In genomic region chr10:52384823-52385610, GRCm38 (mm10) we compare ENCODE assay signal across 9 mouse cellular contexts. TPM values are rescaled to one million over a fixed set of nuclear protein-coding genes. Genes with fewer than 3 reads are reported as not detected.
A peak's percentile ranks its signal among the peaks of the same experiment; 100 is the strongest.
DNase-seq lines count a peak whose midpoint lies in the region; ATAC-seq lines count a peak whose summit lies in the region.
"Had no signal": no experiment of that assay in that cellular context is flagged by ENCODE, and none has a peak within 500 bp of the region (broad histone marks: within the 10 kb centered on the region; RNA-seq: fewer than 3 reads in every experiment).

No protein-coding gene starts in this region.

- no peak overlapping the region for H3K9ac ChIP-seq in intestine, embryonic 14.5 days (ENCODE audit: low read length)
- no peak overlapping the region for H3K9ac ChIP-seq in intestine, embryonic 16.5 days (ENCODE audit: low read depth, low read length)
- H3K9ac ChIP-seq: liver, embryonic 13.5 days had no signal

- no peak overlapping the region for H3K4me3 ChIP-seq in intestine, embryonic 14.5 days (ENCODE audit: low read depth, low read length)
- H3K4me3 ChIP-seq in intestine, embryonic 16.5 days (ENCODE audit: low read length): no peak overlapping the region
- H3K4me3 ChIP-seq: liver, embryonic 13.5 days had no signal

- no peaks in the 10 kb centered on the region for H3K9me3 ChIP-seq in intestine, embryonic 14.5 days (ENCODE audit: control insufficient read depth, low read length)
- H3K9me3 ChIP-seq in intestine, embryonic 16.5 days (ENCODE audit: control insufficient read depth, low read length): no peaks in the 10 kb centered on the region
- H3K9me3 ChIP-seq: liver, embryonic 13.5 days had no signal

- no peaks in the 10 kb centered on the region for H3K36me3 ChIP-seq in intestine, embryonic 14.5 days (ENCODE audit: control insufficient read depth, insufficient read depth, low read length)
- H3K36me3 ChIP-seq in intestine, embryonic 16.5 days (ENCODE audit: control insufficient read depth, insufficient read depth, low read length): no peaks in the 10 kb centered on the region
- H3K36me3 ChIP-seq: liver, embryonic 13.5 days had no signal

- H3K4me1 ChIP-seq in intestine, embryonic 14.5 days (replicated peaks; ENCODE audit: control insufficient read depth, insufficient read depth, low read length): 0 out of 2 replicates have a peak, but pooled peaks cover 9% of the 10 kb centered on the region
- peaks cover 5% of the 10 kb centered on the region; the same call in 1 of the 2 replicates for H3K4me1 ChIP-seq in intestine, embryonic 16.5 days (ENCODE audit: control insufficient read depth, insufficient read depth, low read length)

- WGBS in intestine, embryonic 14.5 days: 53% methylated on average over 8 of the region's 8 CpGs
- 46% methylated on average over 8 of the region's 8 CpGs for WGBS in intestine, embryonic 16.5 days

- H3K27me3 ChIP-seq in intestine, embryonic 14.5 days (replicated peaks; ENCODE audit: control insufficient read depth, insufficient read depth, low read length): no peaks in the 10 kb centered on the region
- H3K27me3 ChIP-seq in intestine, embryonic 16.5 days (replicated peaks; ENCODE audit: control insufficient read depth, insufficient read depth, low read length): no peaks in the 10 kb centered on the region

- H3K4me2 ChIP-seq in intestine, embryonic 14.5 days (ENCODE audit: low read length): no peak overlapping the region
- no peak overlapping the region for H3K4me2 ChIP-seq in intestine, embryonic 16.5 days (ENCODE audit: low read depth, low read length)
- H3K4me2 ChIP-seq: liver, embryonic 13.5 days had no signal

- DNase-seq in intestine, embryonic 14.5 days (ENCODE audit: low spot score): peak; percentile 62
- peak; percentile 66 to 68 for DNase-seq in B cell, adult 2 months
- peak; percentile 20 to 41 for DNase-seq in adrenal gland, adult 18-20 months (ENCODE audit: low spot score in 2 of 2)
- peak; percentile 78 for DNase-seq in embryo, embryonic 10.5 days (ENCODE audit: low spot score)
- peak; percentile 50 to 52 for DNase-seq in kidney, adult 8-10 months
- DNase-seq in lung, adult 18-20 months: peak; percentile 26 to 50
- DNase-seq in thymus, postnatal 25 days: peak; percentile 38
- DNase-seq: liver, embryonic 13.5 days had no signal

- H3K27ac ChIP-seq in intestine, embryonic 14.5 days (ENCODE audit: low read depth): no peak overlapping the region
- no peak overlapping the region for H3K27ac ChIP-seq in intestine, embryonic 16.5 days (ENCODE audit: low read length)
- H3K27ac ChIP-seq: liver, embryonic 13.5 days had no signal

- no peak for ATAC-seq in intestine, embryonic 14.5 days (replicated peaks; ENCODE audit: low FRiP score, low TSS enrichment, low read depth)
- no peak for ATAC-seq in intestine, embryonic 16.5 days

RNA-seq across cellular contexts. Expression of gene Gopc, which starts 3.1 kb away (rescaled TPM):
- polyA plus RNA-seq in intestine, embryonic 14.5 days (2014; fragmentation: Nextera tagmentation; extraction: Ambion mirVana): 17.8 and 19.2 TPM in 2 replicates
- polyA plus RNA-seq in intestine, embryonic 16.5 days (2015; fragmentation: Nextera tagmentation; extraction: Ambion mirVana): 15.9 and 16.0 TPM in 2 replicates
- total RNA-seq in adrenal gland, adult 18-20 months (2021): 10 to 100 TPM; 18.4 to 21.8 TPM

RNA-seq across cellular contexts. Expression of gene Nepn, which starts 3.8 kb away (rescaled TPM):
- polyA plus RNA-seq in intestine, embryonic 14.5 days (2014; fragmentation: Nextera tagmentation; extraction: Ambion mirVana): 1.1 and 3.0 TPM in 2 replicates
- polyA plus RNA-seq in intestine, embryonic 16.5 days (2015; fragmentation: Nextera tagmentation; extraction: Ambion mirVana): 0.36 and 0.77 TPM in 2 replicates
- total RNA-seq in adrenal gland, adult 18-20 months (2021): under 1 TPM in 1 of 2 experiments, not detected in 1; 0.22 TPM
- polyA plus RNA-seq: liver, embryonic 13.5 days had no signal

RNA-seq across cellular contexts. Expression of gene Gm26741, which starts 26.4 kb away (rescaled TPM):
- polyA plus RNA-seq in intestine, embryonic 14.5 days (2014; fragmentation: Nextera tagmentation; extraction: Ambion mirVana): not detected in 2 replicates
- not detected in 2 replicates for polyA plus RNA-seq in intestine, embryonic 16.5 days (2015; fragmentation: Nextera tagmentation; extraction: Ambion mirVana)
- total RNA-seq in adrenal gland, adult 18-20 months (2021): not detected
- polyA plus RNA-seq: liver, embryonic 13.5 days had no signal

RNA-seq across cellular contexts. Expression of gene Nus1, which starts 32.3 kb away (rescaled TPM):
- polyA plus RNA-seq in intestine, embryonic 14.5 days (2014; fragmentation: Nextera tagmentation; extraction: Ambion mirVana): 15.0 and 16.6 TPM in 2 replicates
- 12.9 and 13.1 TPM in 2 replicates for polyA plus RNA-seq in intestine, embryonic 16.5 days (2015; fragmentation: Nextera tagmentation; extraction: Ambion mirVana)
- 10 to 100 TPM; 44.1 to 64.2 TPM for total RNA-seq in adrenal gland, adult 18-20 months (2021)
